Mouse (Mus musculus): ENCODE measurements at regions not wholly inside any gene's neighbourhood (a gene's known extent, or its start where the extent isn't known, plus 50 kb on each side); places are given as distances from the start of the nearest gene placed in this dataset.

- TF ChIP-seq POU5F1 (IDR thresholded peaks at IDR 0.05; ENCODE audit: borderline replicate concordance, low read length) (no peak), CTCF (conservative IDR thresholded peaks at IDR 0.05; ENCODE audit: low read length) (no peak)
- no peaks in the 10 kb centered on the region for H3K9me3 ChIP-seq (ENCODE audit: low read length)
- H3K4me1 ChIP-seq (replicated peaks; ENCODE audit: low read depth, low read length): peaks cover 4% of the 10 kb centered on the region; the same call in 1 of the 2 replicates
- H3K4me3 ChIP-seq (replicated peaks; ENCODE audit: low read length): no peak overlapping the region
- H3K36me3 ChIP-seq (ENCODE audit: insufficient read depth, low read length): no peaks in the 10 kb centered on the region
- no peaks in the 10 kb centered on the region for H3K27me3 ChIP-seq (ENCODE audit: insufficient read depth, low read length)
These were observed 66.8 kb upstream of the Zbtb20 start for GRCm38 (mm10) chr16:42808864-42809263.

DNA sequence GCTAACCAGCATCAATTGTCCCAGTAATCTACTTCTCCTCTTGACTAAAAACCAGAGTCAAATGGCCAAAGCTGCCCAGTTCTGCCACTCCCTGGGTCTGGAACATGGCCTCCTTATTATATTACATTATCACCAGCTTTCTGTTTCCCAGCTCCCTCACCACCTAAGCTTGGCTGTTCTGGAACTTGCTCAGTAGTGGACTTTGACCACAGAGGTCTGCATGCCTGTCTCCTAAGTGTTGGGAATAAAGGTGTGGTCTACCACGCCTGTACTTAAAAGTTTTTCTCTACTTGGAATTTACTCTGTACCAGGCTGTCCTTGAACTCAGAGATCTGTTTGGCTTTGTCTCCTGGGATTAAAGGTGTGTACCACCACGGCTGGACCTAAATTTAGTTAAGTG lies 68.1 kb upstream of the Zbtb20 start:
- Histone ChIP-seq H3K4me1 (replicated peaks; ENCODE audit: low read depth, low read length) (peaks cover 4% of the 10 kb centered on the region; the same call in 1 of the 2 replicates), H3K9me3 (ENCODE audit: low read length) (no peaks in the 10 kb centered on the region), H3K27me3 (ENCODE audit: insufficient read depth, low read length) (no peaks in the 10 kb centered on the region), H3K4me3 (replicated peaks; ENCODE audit: low read length) (no peak overlapping the region), H3K36me3 (ENCODE audit: insufficient read depth, low read length) (no peaks in the 10 kb centered on the region)
- TF ChIP-seq POU5F1 (IDR thresholded peaks at IDR 0.05; ENCODE audit: borderline replicate concordance, low read length) (no peak), NANOG (IDR thresholded peaks at IDR 0.05; ENCODE audit: borderline replicate concordance, low read length) (no peak), CTCF (conservative IDR thresholded peaks at IDR 0.05; ENCODE audit: low read length) (no peak)

GRCm38 (mm10) chr16:42803609-42804008 lies 72.1 kb upstream of the Zbtb20 start:
- TF ChIP-seq CTCF (conservative IDR thresholded peaks at IDR 0.05; ENCODE audit: low read length) (no peak), POU5F1 (IDR thresholded peaks at IDR 0.05; ENCODE audit: borderline replicate concordance, low read length) (no peak), NANOG (IDR thresholded peaks at IDR 0.05; ENCODE audit: borderline replicate concordance, low read length) (no peak)
- Histone ChIP-seq H3K4me1 (replicated peaks; ENCODE audit: low read depth, low read length) (peaks cover 4% of the 10 kb centered on the region; the same call in 1 of the 2 replicates), H3K9me3 (ENCODE audit: low read length) (peaks cover 22% of the 10 kb centered on the region), H3K4me3 (replicated peaks; ENCODE audit: low read length) (no peak overlapping the region), H3K27me3 (ENCODE audit: insufficient read depth, low read length) (no peaks in the 10 kb centered on the region), H3K36me3 (ENCODE audit: insufficient read depth, low read length) (no peaks in the 10 kb centered on the region)

DNA sequence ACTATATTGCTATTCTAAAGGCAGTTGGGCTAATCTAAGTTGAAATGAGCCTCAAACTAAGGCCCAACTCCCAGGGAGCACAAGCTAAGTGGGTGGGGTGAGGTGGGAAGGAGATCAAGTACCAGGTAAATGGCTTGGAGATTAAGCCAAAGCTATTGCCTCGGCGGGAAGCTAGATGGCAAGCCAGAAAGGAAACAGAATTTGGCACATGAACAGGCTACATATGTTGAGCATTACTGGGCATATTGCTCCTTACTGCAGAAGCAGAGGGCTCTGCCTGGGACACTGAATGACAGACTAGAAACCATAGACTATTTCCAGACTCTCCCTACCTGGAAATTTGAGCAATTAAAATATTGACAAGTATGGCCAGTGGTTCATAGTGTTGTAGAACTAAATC lies 83.1 kb upstream of the Zbtb20 start:
- TF ChIP-seq POU5F1 (IDR thresholded peaks at IDR 0.05; ENCODE audit: borderline replicate concordance, low read length) (no peak), NANOG (IDR thresholded peaks at IDR 0.05; ENCODE audit: borderline replicate concordance, low read length) (no peak), CTCF (conservative IDR thresholded peaks at IDR 0.05; ENCODE audit: low read length) (no peak)
- Histone ChIP-seq H3K9me3 (ENCODE audit: low read length) (0 out of 2 replicates have a peak, but pooled peaks cover under 1% of the 10 kb centered on the region), H3K27me3 (ENCODE audit: insufficient read depth, low read length) (no peaks in the 10 kb centered on the region), H3K36me3 (ENCODE audit: insufficient read depth, low read length) (no peaks in the 10 kb centered on the region), H3K4me3 (replicated peaks; ENCODE audit: low read length) (no peak overlapping the region), H3K4me1 (replicated peaks; ENCODE audit: low read depth, low read length) (no peaks in the 10 kb centered on the region)

DNA sequence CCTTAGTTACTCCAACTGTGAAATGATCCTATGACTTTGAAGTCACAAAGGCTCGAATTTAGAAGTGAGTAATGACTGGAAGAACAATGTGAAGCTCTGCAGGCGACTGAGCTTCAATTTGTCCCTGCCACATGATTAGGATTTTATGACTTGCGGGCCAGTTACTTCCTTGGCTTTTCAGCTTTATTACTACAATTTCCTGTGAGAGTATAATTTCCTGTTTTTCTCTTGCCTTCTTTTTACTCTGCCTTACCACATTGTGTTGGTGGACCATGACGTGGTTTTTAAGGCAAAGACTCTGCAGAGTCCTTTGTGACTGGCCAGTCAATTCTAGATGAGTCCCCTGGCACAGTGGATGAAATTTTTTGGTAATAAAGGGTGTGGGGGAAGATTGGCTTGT lies 91.0 kb upstream of the Zbtb20 start:
- Histone ChIP-seq H3K9me3 (ENCODE audit: low read length) (peaks cover 19% of the 10 kb centered on the region), H3K27me3 (ENCODE audit: insufficient read depth, low read length) (no peaks in the 10 kb centered on the region), H3K4me1 (replicated peaks; ENCODE audit: low read depth, low read length) (peaks cover 48% of the 10 kb centered on the region), H3K36me3 (ENCODE audit: insufficient read depth, low read length) (no peaks in the 10 kb centered on the region), H3K4me3 (replicated peaks; ENCODE audit: low read length) (no peak overlapping the region)
- TF ChIP-seq CTCF (conservative IDR thresholded peaks at IDR 0.05; ENCODE audit: low read length): no peak
- no peak for TF ChIP-seq POU5F1 (IDR thresholded peaks at IDR 0.05; ENCODE audit: borderline replicate concordance, low read length)
- TF ChIP-seq NANOG (IDR thresholded peaks at IDR 0.05; ENCODE audit: borderline replicate concordance, low read length): no peak

- Histone ChIP-seq H3K4me1 (replicated peaks; ENCODE audit: low read depth, low read length) (peaks cover 51% of the 10 kb centered on the region), H3K36me3 (ENCODE audit: insufficient read depth, low read length) (no peaks in the 10 kb centered on the region), H3K27me3 (ENCODE audit: insufficient read depth, low read length) (no peaks in the 10 kb centered on the region), H3K9me3 (ENCODE audit: low read length) (peaks cover 19% of the 10 kb centered on the region), H3K4me3 (replicated peaks; ENCODE audit: low read length) (no peak overlapping the region)
- no peak for TF ChIP-seq POU5F1 (IDR thresholded peaks at IDR 0.05; ENCODE audit: borderline replicate concordance, low read length)
- TF ChIP-seq CTCF (conservative IDR thresholded peaks at IDR 0.05; ENCODE audit: low read length): no peak
- TF ChIP-seq NANOG (IDR thresholded peaks at IDR 0.05; ENCODE audit: borderline replicate concordance, low read length): no peak
These were observed 91.7 kb upstream of the Zbtb20 start for GRCm38 (mm10) chr16:42784031-42784430.

GRCm38 (mm10) chr16:42782091-42782679 lies 93.5 kb upstream of the Zbtb20 start:
- H3K27me3 ChIP-seq (ENCODE audit: insufficient read depth, low read length): no peaks in the 10 kb centered on the region
- TF ChIP-seq CTCF (conservative IDR thresholded peaks at IDR 0.05; ENCODE audit: low read length) (peak; percentile 37), NANOG (IDR thresholded peaks at IDR 0.05; ENCODE audit: borderline replicate concordance, low read length) (peak; percentile 85), POU5F1 (IDR thresholded peaks at IDR 0.05; ENCODE audit: borderline replicate concordance, low read length) (no peak)
- H3K4me3 ChIP-seq (replicated peaks; ENCODE audit: low read length): no peak overlapping the region
- H3K36me3 ChIP-seq (ENCODE audit: insufficient read depth, low read length): no peaks in the 10 kb centered on the region
- H3K4me1 ChIP-seq (replicated peaks; ENCODE audit: low read depth, low read length): peaks cover 51% of the 10 kb centered on the region
- H3K9me3 ChIP-seq (ENCODE audit: low read length): peaks cover 15% of the 10 kb centered on the region

GRCm38 (mm10) chr16:42781096-42782071 lies 94.3 kb upstream of the Zbtb20 start:
- Histone ChIP-seq H3K36me3 (ENCODE audit: insufficient read depth, low read length) (no peaks in the 10 kb centered on the region), H3K9me3 (ENCODE audit: low read length) (peaks cover 10% of the 10 kb centered on the region), H3K27me3 (ENCODE audit: insufficient read depth, low read length) (no peaks in the 10 kb centered on the region), H3K4me3 (replicated peaks; ENCODE audit: low read length) (peak overlapping the region; percentile 20; the same call in 1 of the 2 replicates), H3K4me1 (replicated peaks; ENCODE audit: low read depth, low read length) (peaks cover 50% of the 10 kb centered on the region)
- TF ChIP-seq NANOG (IDR thresholded peaks at IDR 0.05; ENCODE audit: borderline replicate concordance, low read length) (no peak), CTCF (conservative IDR thresholded peaks at IDR 0.05; ENCODE audit: low read length) (no peak), POU5F1 (IDR thresholded peaks at IDR 0.05; ENCODE audit: borderline replicate concordance, low read length) (no peak; the same call in 1 of the 2 replicates)
